Mouse (Mus musculus) G1E (cell line): Measurements from ENCODE around the gene E130218I03Rik. TPM values are rescaled to one million over a fixed set of nuclear protein-coding genes. Genes with fewer than 3 reads are reported as not detected.

Experiments
- ATAC-seq: 2 replicates; pipeline ENCODE4 v1.8.0; 2016; ENCODE audit warnings: mild to moderate bottlenecking; ENCODE audit not compliant: insufficient number of reproducible peaks, poor library complexity, low FRiP score, severe bottlenecking; ENCODE audit errors: extremely low read depth
- DNase-seq: peaks from one replicate; pipeline ENCODE4 v3.0.0; 2012; ENCODE audit warnings: low spot score
- H3K27me3 ChIP-seq: 2 replicates; pipeline ENCODE4 v1.6.1; 2012; ENCODE audit warnings: mild to moderate bottlenecking, low read length, inconsistent platforms; ENCODE audit not compliant: insufficient read depth
- H3K36me3 ChIP-seq: replicated peaks from 2 replicates; pipeline ENCODE3; 2012; ENCODE audit warnings: mild to moderate bottlenecking, inconsistent platforms
- H3K4me1 ChIP-seq: 2 replicates; pipeline ENCODE4 v1.6.1; 2012; ENCODE audit warnings: low read depth, low read length, inconsistent platforms, mixed read lengths; ENCODE audit not compliant: insufficient read depth
- H3K4me3 ChIP-seq: 2 replicates; pipeline ENCODE4 v1.5.1; 2012; ENCODE audit warnings: low read depth, mild to moderate bottlenecking, inconsistent platforms, low read length, moderate library complexity, mixed read lengths
- H3K9me3 ChIP-seq: replicated peaks from 2 replicates; pipeline ENCODE4 v1.6.1; 2012; ENCODE audit warnings: inconsistent platforms
- CTCF ChIP-seq: IDR thresholded peaks from 2 replicates; pipeline ENCODE4 v1.5.1; 2012; ENCODE audit warnings: low read depth, low read length, inconsistent platforms, mixed read lengths
- GATA1 ChIP-seq: IDR thresholded peaks from 2 replicates; pipeline ENCODE4 v1.6.1; 2012; ENCODE audit warnings: borderline replicate concordance, low read length, inconsistent platforms, mixed read lengths
- GATA2 ChIP-seq: IDR thresholded peaks from 2 replicates; pipeline ENCODE4 v1.6.1; 2012; ENCODE audit warnings: low read depth, low read length, inconsistent platforms, borderline replicate concordance
- POLR2AphosphoS5 ChIP-seq: IDR thresholded peaks from 2 replicates; pipeline ENCODE4 v1.6.1; 2012; ENCODE audit warnings: low read depth, low read length, inconsistent platforms; ENCODE audit not compliant: insufficient replicate concordance
- TAL1 ChIP-seq: conservative IDR thresholded peaks from 2 replicates; pipeline ENCODE4 v1.6.1; 2012; ENCODE audit warnings: low read depth, low read length, inconsistent platforms, mixed read lengths
- polyA plus RNA-seq: library from polyadenylated mRNA; stranded (reverse); fragments of >175 nt; gene quantifications from 2 replicates; pipeline ENCODE4 v1.2.3, GENCODE M21; 2012
- total RNA-seq, 2 experiments: library from RNA; stranded (forward) in 1 of 2; stranded (reverse) in 1 of 2; fragments of 200-1000 nt in 1 of 2; fragments of >200 nt in 1 of 2; fragmentation: Nextera tagmentation in 1 of 2; gene quantifications; 2 replicates each; pipeline ENCODE4 v1.2.3; 2014 to 2017

E130218I03Rik gene
- total and polyA plus RNA-seq, 3 experiments, result 0.11 to 0.16 TPM; not detected in 1

GRCm38 (mm10) chr4:134255854-134256253 lies 12.4 kb downstream of the E130218I03Rik start:
- TF ChIP-seq CTCF, result no peak
- peaks cover 15% of the 10 kb centered on the region for H3K4me1 ChIP-seq
- no peak overlapping the region for H3K4me3 ChIP-seq
- no peaks in the 10 kb centered on the region for H3K36me3 ChIP-seq
- DNase-seq (no peak), ATAC-seq (no peak)
- peaks cover 12% of the 10 kb centered on the region for H3K9me3 ChIP-seq
- peaks cover 73% of the 10 kb centered on the region for H3K27me3 ChIP-seq

DNA sequence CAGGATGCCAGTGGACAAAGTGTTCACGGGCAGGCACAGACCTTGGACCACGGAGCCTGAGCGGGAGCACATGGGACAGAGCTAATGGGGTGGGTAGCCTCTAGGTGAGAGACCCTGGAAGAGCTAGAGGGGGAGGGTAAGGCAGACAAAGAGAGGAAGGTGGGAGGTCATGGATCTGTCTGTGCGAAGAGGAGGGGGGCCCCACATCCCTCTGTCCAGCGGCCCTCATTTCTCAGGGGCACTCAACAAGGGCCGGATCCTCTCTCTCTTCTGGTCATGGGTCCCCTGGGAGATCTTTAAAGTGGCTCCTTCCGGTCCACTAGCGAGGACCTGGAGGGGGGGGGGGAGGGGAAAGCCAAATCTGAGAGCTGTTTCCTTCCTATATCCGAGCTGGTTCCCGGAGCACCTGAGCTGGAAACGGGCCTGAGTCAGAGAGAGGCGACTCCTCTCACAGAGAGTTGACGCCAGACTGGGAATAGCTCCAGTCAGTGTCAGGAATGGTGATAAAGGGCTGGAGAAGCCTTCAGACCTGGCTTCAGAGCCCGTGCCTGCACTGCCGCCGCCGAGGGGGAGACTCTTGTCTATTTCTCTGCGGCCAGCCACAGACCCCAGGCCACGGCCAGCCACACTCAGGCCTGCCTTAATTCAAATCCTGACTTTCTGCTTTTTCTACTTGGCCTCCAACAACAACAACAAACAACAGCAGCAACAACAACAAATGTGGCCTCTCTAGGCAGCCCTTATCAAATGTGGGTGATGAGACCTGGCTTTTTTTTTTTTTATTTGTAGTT lies 13.1 kb downstream of the E130218I03Rik start:
- Histone ChIP-seq H3K4me1 (peaks cover 8% of the 10 kb centered on the region), H3K4me3 (no peak overlapping the region), H3K27me3 (peaks cover 69% of the 10 kb centered on the region), H3K9me3 (peaks cover 4% of the 10 kb centered on the region; the same call in 1 of the 2 replicates), H3K36me3 (no peaks in the 10 kb centered on the region)
- no peak for TF ChIP-seq TAL1
- TF ChIP-seq GATA2, result no peak
- no peak for TF ChIP-seq POLR2AphosphoS5
- no peak for TF ChIP-seq CTCF
- TF ChIP-seq GATA1, result no peak
- ATAC-seq (no peak), DNase-seq (no peak)

GRCm38 (mm10) chr4:134257198-134258009 lies 13.9 kb downstream of the E130218I03Rik start:
- Histone ChIP-seq H3K9me3 (0 out of 2 replicates have a peak, but pooled peaks cover 3% of the 10 kb centered on the region), H3K4me3 (no peak overlapping the region), H3K36me3 (no peaks in the 10 kb centered on the region), H3K27me3 (peaks cover 69% of the 10 kb centered on the region), H3K4me1 (peaks cover 2% of the 10 kb centered on the region; the same call in 1 of the 2 replicates)
- TF ChIP-seq TAL1, result no peak
- no peak for TF ChIP-seq GATA1
- TF ChIP-seq POLR2AphosphoS5, result no peak
- TF ChIP-seq GATA2, result no peak
- TF ChIP-seq CTCF, result no peak
- ATAC-seq, result no peak
- DNase-seq, result no peak

- ATAC-seq, result no peak
- H3K36me3 ChIP-seq, result no peaks in the 10 kb centered on the region
- no peak overlapping the region for H3K4me3 ChIP-seq
- peaks cover 2% of the 10 kb centered on the region; the same call in 1 of the 2 replicates for H3K4me1 ChIP-seq
- H3K9me3 ChIP-seq, result 0 out of 2 replicates have a peak, but pooled peaks cover 3% of the 10 kb centered on the region
- TF ChIP-seq GATA1, result no peak
- no peak for TF ChIP-seq GATA2
- no peak for TF ChIP-seq CTCF
- TF ChIP-seq TAL1, result no peak
- H3K27me3 ChIP-seq, result peaks cover 61% of the 10 kb centered on the region
- DNase-seq, result no peak
Measured at GRCm38 (mm10) chr4:134258354-134258753, 14.9 kb downstream of the E130218I03Rik start.

DNA sequence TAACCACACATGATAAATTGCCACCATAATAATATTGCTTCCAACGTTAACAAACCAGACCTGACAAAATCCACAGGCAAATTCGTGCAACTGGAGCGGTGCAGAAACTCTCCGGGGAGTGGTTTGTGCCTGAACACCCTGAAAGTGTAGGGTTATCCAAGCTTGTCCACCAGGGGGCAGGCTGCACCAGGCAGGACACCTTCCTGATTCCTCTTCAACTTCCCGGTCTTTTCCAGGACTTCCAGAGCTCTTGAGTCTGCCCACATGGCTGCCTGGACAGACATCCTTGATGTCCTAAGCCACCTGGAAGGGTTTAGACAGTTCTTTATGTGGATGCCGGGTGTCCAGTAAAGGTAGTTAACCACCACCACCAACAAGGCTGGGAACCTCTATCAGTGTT lies 19.7 kb downstream of the E130218I03Rik start:
- Histone ChIP-seq H3K27me3 (peaks cover 31% of the 10 kb centered on the region), H3K9me3 (peaks cover 8% of the 10 kb centered on the region), H3K4me3 (no peak overlapping the region), H3K4me1 (no peaks in the 10 kb centered on the region), H3K36me3 (no peaks in the 10 kb centered on the region)
- DNase-seq (no peak), ATAC-seq (no peak)
- no peak for TF ChIP-seq TAL1
- TF ChIP-seq CTCF, result peak; percentile 76

DNA sequence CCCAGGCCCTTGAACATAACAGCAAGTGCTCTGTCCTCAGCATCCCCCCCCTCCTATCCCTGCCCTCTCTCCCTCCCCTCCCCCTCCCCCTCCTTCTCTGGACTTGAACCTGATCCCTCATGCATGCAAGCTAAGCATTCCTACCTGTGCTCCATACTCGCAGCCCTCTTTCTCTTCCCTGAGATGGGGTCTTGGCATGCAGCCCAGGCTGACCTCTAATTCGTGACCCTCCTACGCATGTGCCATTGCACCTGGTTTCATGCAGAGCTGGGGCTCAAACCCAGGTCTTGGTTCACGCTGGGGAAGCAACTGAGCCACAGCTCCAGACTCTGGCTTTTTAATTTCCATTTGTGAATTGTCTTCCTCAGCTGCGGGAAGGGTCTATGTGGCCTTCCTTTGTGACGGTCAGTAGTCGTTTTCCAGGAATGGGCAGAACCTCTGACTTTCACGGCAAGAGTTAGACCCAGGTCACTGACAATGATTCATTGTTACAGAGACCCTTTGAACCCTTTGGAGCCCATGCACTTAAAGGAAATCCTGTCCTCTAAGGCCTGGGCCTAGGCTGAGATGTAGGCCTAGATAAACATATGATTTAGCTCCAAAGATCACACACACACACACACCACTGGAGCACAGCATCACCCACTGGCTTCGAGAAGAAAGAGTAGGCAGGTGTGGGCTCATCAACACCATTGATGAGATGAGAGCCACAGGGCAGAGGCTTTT lies 22.6 kb downstream of the E130218I03Rik start:
- no peak overlapping the region for H3K4me3 ChIP-seq
- DNase-seq (no peak), ATAC-seq (no peak)
- no peaks in the 10 kb centered on the region for H3K4me1 ChIP-seq
- no peak for TF ChIP-seq POLR2AphosphoS5
- TF ChIP-seq TAL1, result no peak
- TF ChIP-seq GATA1, result no peak
- no peak for TF ChIP-seq CTCF
- TF ChIP-seq GATA2, result no peak
- H3K9me3 ChIP-seq, result peaks cover 8% of the 10 kb centered on the region
- H3K27me3 ChIP-seq, result peaks cover 23% of the 10 kb centered on the region
- H3K36me3 ChIP-seq, result no peaks in the 10 kb centered on the region
